Mouse (Mus musculus): ENCODE measurements around the gene Cd151.

DNA sequence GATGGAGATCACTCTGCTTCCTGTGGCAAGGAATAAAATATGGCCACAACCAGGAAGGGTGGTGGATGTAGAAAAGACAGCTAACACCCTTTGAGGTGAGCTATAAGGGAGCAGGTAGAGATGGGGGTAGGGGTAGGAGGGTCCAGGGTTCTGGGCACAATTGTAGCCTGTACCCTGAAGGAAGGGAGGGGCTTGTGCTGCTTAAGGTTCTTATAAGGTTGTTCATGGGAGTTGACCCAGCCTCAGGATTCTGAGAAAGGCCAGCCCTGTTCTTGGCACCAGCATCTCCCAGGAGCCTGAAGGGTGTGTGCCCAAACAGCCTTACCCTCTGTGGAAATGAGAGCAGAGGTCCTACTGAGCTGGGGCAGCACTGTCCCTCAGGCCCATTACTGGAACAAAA lies 15.3 kb upstream of the Cd151 start:
- TF ChIP-seq CTCF (IDR thresholded peaks at IDR 0.05; ENCODE audit: insufficient read depth, low read depth, low read length), result no peak
- no peak for TF ChIP-seq POLR2A (IDR thresholded peaks at IDR 0.05; ENCODE audit: insufficient read depth, low read depth, low read length)

All from olfactory bulb, adult 2 months (tissue).